Comparison of ENCODE assay signal across 10 mouse cellular contexts in genomic region chr13:41568421-41568820, GRCm38 (mm10).
"Had no signal": no experiment of that assay in that cellular context is flagged by ENCODE, and none has a peak within 500 bp of the region (broad histone marks: within the 10 kb centered on the region; RNA-seq: fewer than 3 reads in every experiment).

No protein-coding gene starts in this region.

- H3K9me3 ChIP-seq: liver, embryonic 13.5 days; midbrain, embryonic 13.5 days; stomach, embryonic 15.5 days had no signal

- ATAC-seq: midbrain, embryonic 13.5 days had no signal

- H3K9ac ChIP-seq: liver, embryonic 13.5 days; lung, embryonic 14.5 days; midbrain, embryonic 13.5 days; stomach, embryonic 15.5 days had no signal

- H3K27me3 ChIP-seq: liver, embryonic 13.5 days; midbrain, embryonic 13.5 days; stomach, embryonic 15.5 days had no signal

- DNase-seq: kidney, adult 18-20 months; kidney, postnatal 4 days; liver, embryonic 13.5 days; right cerebral cortex, postnatal 25 days; spleen, adult 18-20 months; thymus, postnatal 25 days had no signal

- H3K27ac ChIP-seq: liver, embryonic 13.5 days; macrophage; midbrain, embryonic 13.5 days; stomach, embryonic 15.5 days had no signal

- H3K4me3 ChIP-seq: liver, embryonic 13.5 days; midbrain, embryonic 13.5 days; stomach, embryonic 15.5 days had no signal

- H3K4me1 ChIP-seq: liver, embryonic 13.5 days; stomach, embryonic 15.5 days had no signal

- H3K4me2 ChIP-seq: liver, embryonic 13.5 days; lung, embryonic 14.5 days; midbrain, embryonic 13.5 days; stomach, embryonic 15.5 days had no signal

- H3K36me3 ChIP-seq: liver, embryonic 13.5 days; midbrain, embryonic 13.5 days; stomach, embryonic 15.5 days had no signal
